Mouse (Mus musculus) C2C12 (cell line): ENCODE results near the gene Axin1.

Source experiments
- CEBPB ChIP-seq: IDR thresholded peaks from one replicate; pipeline ENCODE4 v1.6.1; 2011; ENCODE audit warnings: low read depth, mild to moderate bottlenecking, control low read depth, moderate library complexity
- CTCF ChIP-seq: IDR thresholded peaks from one replicate; pipeline ENCODE4 v1.5.1; 2011; ENCODE audit not compliant: control insufficient read depth, insufficient read depth, insufficient read length
- FOSL1 ChIP-seq: IDR thresholded peaks from one replicate; pipeline ENCODE4 v1.8.0; 2011; ENCODE audit warnings: mild to moderate bottlenecking, low read length; ENCODE audit not compliant: poor library complexity, insufficient read depth, severe bottlenecking
- USF1 ChIP-seq: IDR thresholded peaks from one replicate; pipeline ENCODE4 v1.6.1; 2011; ENCODE audit warnings: low read depth, mild to moderate bottlenecking, control low read depth, moderate library complexity

DNA sequence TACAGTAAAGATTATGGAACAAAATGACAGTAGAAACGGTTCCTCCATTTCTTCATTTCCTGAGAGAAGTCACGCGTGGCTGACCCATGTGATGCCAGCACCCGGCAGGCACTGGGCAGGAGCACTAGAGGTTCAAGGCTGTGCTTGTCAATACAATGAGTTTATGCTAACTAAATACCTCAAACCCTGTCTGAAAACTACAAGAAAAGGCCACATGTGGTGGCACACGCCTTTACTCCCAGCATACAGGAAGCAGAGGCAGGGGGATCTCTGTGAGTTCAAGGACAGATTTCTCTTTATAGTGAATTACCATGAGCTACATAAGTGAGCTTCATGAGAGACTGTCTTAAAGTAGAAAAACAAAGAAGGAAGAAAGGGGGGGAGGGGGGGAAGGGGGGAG lies 92.7 kb downstream of the Axin1 start:
- no peak for TF ChIP-seq USF1
- TF ChIP-seq FOSL1, result no peak
- no peak for TF ChIP-seq CTCF
- no peak for TF ChIP-seq CEBPB
